Mouse (Mus musculus) macrophage (primary cell): ENCODE data around the gene Gm11938. TPM values are rescaled to one million over a fixed set of nuclear protein-coding genes. Genes with fewer than 3 reads are reported as not detected.
"Not testable (repeated sequence)": the region's sequence is repeated elsewhere in the genome, so short reads cannot be mapped to it uniquely, and the experiment has no call there.

Experiments
- H3K27ac ChIP-seq: fragments of 350-480 bp; formaldehyde crosslinking; 2 replicates; pipeline ENCODE4 v1.9.0; 2021
- H3K36me3 ChIP-seq: fragments of 350-480 bp; formaldehyde crosslinking; 2 replicates; pipeline ENCODE4 v1.9.0; 2021; ENCODE audit errors: inconsistent target
- H3K4me3 ChIP-seq: fragments of 350-480 bp; formaldehyde crosslinking; 2 replicates; pipeline ENCODE4 v1.9.0; 2021; ENCODE audit errors: inconsistent target
- H3K79me2 ChIP-seq: fragments of 350-480 bp; formaldehyde crosslinking; 2 replicates; pipeline ENCODE4 v1.9.0; 2021; ENCODE audit errors: inconsistent target
- WGBS: methylation state at CpG from one replicate; pipeline ENCODE4 v1.1.7; 2026; ENCODE audit warnings: inconsistent platforms; ENCODE audit not compliant: missing documents; 5-methylcytosine and 5-hydroxymethylcytosine counted together
- polyA plus RNA-seq: library from polyadenylated mRNA; stranded (reverse); fragments of 250-400 nt; gene quantifications from 3 replicates; pipeline ENCODE4 v1.2.4, GENCODE M21; 2018; ENCODE audit warnings: inconsistent platforms
- total RNA-seq, 78 experiments: library from RNA; depleted of rRNA; stranded (reverse); fragments of 250-400 nt; gene quantifications; 1 replicate in 9 of 78; 2 replicates in 24 of 78; 3 replicates in 43 of 78; 4 replicates in 2 of 78; pipeline ENCODE4 v1.2.4; 2018; ENCODE audit warnings: inconsistent platforms in 56 of 78

Gene Gm11938
- not detected for total RNA-seq (2018; cell fraction: chromatin; rRNA removed)
- not detected for total RNA-seq (2018; cell fraction: cytosol; rRNA removed)
- total RNA-seq (2018; cell fraction: nucleus; rRNA removed) = not detected
- not detected in 3 replicates for polyA plus RNA-seq

DNA sequence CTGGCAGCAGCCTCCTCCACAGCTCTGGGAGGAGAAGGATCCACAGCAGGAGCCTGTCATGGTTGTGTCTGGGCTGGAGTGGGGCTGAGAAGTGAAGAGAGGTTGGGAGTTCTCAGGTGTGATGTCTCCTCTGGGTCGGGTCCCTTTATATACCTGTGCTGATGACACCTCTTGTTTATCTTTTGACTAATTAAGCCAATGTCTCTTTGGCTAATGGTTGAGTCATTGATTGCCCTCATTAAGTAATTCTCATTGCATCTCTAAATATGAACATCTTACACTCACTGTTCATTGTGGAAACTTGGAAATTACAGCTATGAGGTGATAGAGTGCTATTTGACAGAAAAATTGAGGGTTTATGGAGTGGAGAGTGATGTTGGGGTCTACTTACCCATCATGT lies at the start of gene Gm11938:
Gm11938 (minus strand) TSS at position 101 of the 400 bp plus-strand sequence.
- 58% methylated on average over 1 of the region's 1 CpGs for WGBS

DNA sequence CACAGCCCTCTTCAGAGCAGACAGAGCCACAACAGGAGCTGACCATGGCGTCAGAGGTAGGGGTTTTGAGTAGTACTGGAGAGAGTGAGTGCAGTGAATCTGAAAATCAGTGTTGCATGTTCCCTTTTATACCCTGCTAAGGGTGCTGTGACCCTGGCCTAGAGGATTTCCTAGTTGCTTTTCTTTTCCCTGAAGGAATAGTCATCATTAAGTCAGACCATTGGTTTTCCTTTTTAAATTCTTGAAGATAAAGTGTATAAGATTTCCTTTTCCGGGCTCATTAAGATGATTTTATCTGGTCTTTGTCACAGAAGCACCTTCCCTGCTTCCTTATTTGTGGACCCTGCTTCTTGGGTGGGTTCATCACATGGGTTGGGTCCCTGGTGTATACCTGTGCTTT lies 47.0 kb upstream of the Gm11938 start, which contains the start of gene Gm11555:
Gm11555 (minus strand) TSS at position 101 of the 400 bp plus-strand sequence.
- 96% methylated on average over 2 of the region's 2 CpGs for WGBS
- H3K79me2 ChIP-seq = no peaks in the 10 kb centered on the region
- H3K4me3 ChIP-seq = no peak within 1 kb of the TSS
- no peak within 1 kb of the TSS for H3K27ac ChIP-seq
- H3K36me3 ChIP-seq = no peaks in the 10 kb centered on the region

More for the DNA sequence above, at the start of gene Gm11938:
- not testable (repeated sequence) for H3K36me3 ChIP-seq, H3K79me2 ChIP-seq, H3K27ac ChIP-seq, H3K4me3 ChIP-seq

DNA sequence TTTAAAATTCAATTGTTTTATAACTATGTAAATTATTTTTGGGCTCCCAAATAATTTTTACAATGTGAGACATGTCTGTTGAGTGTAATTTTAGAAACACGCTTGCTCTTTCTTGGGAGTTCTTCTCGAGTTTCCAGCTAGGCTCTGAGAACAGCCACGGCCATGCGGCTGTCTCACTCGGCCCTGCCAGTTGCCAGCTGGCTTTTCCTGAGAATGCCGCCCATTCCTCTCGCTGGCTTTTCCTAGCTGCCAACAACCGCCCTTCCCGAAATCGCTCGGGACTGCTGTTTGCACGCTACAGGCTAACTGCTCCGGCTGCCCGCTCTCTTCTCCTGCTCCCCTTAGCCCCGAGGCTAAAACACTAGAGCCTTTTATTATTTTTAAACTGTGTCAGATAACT lies 43.3 kb upstream of the Gm11938 start:
- Histone ChIP-seq H3K36me3 (no peaks in the 10 kb centered on the region), H3K79me2 (no peaks in the 10 kb centered on the region), H3K4me3 (no peak overlapping the region), H3K27ac (no peak overlapping the region)
- WGBS = 91% methylated on average over 15 of the region's 15 CpGs

DNA sequence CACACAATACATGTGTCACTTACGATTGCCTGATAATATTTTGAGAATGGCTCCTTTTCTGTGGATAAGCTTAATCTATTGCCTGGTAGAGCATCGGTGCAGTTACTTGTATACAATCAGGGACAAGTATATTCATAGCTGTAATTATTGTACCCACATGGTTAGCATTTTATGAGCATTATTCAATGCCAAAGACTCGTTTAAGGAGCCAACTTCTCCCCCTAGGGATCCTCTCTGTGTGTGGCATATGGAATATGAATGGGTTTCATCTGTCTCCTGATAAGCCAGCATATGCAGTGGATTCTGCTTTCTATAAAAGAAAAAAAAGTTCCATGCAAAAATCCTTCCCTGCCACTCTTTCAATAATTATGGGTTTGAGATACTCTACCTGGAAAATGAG lies 41.2 kb upstream of the Gm11938 start:
- no peaks in the 10 kb centered on the region for H3K36me3 ChIP-seq
- H3K27ac ChIP-seq = no peak overlapping the region
- no peak overlapping the region for H3K4me3 ChIP-seq
- no peaks in the 10 kb centered on the region for H3K79me2 ChIP-seq
- 79% methylated on average over 3 of the region's 3 CpGs for WGBS

DNA sequence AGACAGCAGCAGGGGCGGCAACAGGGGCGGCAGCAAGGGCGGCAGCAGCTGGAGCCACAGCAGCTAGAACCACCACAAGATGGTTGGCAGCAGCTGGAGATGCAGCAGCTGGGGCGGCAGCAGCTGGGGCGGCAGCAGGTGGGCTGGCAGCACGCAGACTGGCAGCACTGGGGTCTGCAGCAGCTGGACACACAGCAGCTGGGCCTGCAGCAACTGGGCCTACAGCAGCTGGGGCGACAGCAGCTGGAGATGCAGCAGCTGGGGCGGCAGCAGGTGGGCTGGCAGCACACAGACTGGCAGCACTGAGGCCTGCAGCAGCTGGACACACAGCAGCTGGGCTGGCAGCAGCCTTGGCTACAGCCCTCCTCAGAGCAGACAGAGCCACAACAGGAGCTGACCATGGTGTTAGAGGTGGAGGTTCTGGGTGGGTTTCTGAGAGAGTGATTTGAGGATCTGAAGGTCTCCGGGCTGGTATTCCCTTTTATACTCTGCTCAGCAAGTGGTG lies 40.6 kb upstream of the Gm11938 start, which contains the start of gene Krtap4-7:
Krtap4-7 (minus strand) TSS at position 455 of the 505 bp plus-strand sequence.
- H3K4me3 ChIP-seq, H3K27ac ChIP-seq, H3K79me2 ChIP-seq, H3K36me3 ChIP-seq: not testable (repeated sequence)
- WGBS = 83% methylated on average over 9 of the region's 9 CpGs

DNA sequence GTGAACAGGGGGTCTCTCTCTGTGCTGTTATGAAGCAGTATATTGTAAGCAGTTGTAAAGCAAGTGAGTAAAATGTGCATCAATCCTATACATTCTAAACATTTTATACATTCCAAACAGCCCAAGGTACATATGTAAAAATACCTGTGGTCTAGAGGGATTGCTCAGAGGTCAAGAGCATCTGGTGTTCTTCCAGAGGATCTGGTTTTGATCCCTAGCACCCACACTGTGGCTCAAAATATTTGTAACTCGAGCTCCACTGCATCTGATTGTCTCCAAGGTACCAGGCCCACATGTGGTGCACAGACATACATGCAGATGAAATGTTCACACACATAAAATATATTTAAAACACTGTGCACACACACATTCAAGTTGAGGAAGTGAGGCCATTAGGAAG lies 37.8 kb upstream of the Gm11938 start:
- H3K36me3 ChIP-seq = no peaks in the 10 kb centered on the region
- H3K4me3 ChIP-seq = no peak overlapping the region
- no peak overlapping the region for H3K27ac ChIP-seq
- no peaks in the 10 kb centered on the region for H3K79me2 ChIP-seq
- 55% methylated on average over 1 of the region's 1 CpGs for WGBS

DNA sequence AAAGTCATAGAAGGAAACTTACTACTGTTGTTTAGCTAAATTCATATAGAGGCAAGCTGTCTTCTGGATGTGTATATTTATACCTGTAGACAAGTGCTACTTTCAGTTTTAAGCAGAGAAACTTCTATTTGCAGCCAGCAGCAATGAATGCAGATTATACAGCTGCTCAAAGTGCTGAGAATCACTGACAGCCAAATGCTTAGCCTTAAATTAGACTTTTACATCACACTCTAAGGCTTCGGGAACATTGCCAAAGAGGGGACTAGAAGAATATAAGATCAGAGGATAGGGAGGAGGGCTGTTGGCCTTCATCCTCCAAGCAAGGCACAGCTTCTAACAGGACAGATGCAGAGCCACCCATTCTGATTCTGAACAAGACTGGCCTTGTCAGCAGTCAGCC lies 34.0 kb upstream of the Gm11938 start:
- Histone ChIP-seq H3K79me2 (no peaks in the 10 kb centered on the region), H3K27ac (no peak overlapping the region), H3K4me3 (no peak overlapping the region), H3K36me3 (no peaks in the 10 kb centered on the region)
- 71% methylated on average over 1 of the region's 1 CpGs for WGBS

DNA sequence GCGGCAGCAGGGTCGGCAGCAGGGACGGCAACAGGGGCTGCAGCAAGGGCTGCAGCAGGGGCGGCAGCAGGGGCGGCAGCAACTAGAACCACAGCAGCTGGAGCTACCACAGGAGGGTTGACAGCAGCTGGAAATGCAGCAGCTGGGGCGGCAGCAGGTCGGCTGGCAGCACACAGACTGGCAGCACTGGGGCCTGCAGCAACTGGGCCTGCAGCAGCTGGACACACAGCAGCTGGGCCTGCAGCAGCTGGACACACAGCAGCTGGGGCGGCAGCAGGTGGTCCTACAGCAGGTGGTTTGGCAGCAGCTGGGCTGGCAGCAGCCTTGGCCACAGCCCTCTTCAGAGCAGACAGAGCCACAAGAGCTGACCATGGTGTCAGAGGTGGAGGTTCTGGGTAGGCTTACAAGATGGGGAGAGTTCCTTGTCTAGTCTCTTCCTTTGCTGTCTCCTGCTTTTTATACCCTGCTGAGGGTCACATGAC lies 31.6 kb upstream of the Gm11938 start, which contains the start of gene Krtap4-2:
Krtap4-2 (minus strand) TSS at position 432 of the 482 bp plus-strand sequence.
- Histone ChIP-seq H3K27ac (no peak within 1 kb of the TSS), H3K4me3 (no peak within 1 kb of the TSS), H3K36me3 (no peaks in the 10 kb centered on the region), H3K79me2 (no peaks in the 10 kb centered on the region)
- WGBS = 51% methylated on average over 8 of the region's 8 CpGs

DNA sequence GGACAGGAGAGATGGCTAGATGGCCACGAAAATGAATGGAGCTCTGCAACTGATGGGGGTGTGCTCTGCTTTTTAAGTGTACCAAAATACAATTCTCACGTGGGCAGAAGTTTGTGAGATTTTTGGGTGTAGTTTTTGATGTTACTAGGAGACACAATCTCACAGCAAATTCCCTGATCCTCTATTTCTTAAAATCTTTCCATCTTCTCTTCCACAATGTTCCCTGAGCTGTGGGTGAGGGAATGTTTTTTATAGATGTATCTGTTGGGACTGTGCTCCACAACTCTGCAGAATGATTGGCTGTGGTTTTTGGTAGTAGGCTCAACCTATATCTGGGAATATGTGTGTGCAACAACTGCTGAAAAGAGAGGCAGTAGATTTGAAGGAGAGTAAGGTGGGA lies 30.2 kb upstream of the Gm11938 start:
- no peak overlapping the region for H3K27ac ChIP-seq
- H3K36me3 ChIP-seq = no peaks in the 10 kb centered on the region
- WGBS = 55% methylated on average over 2 of the region's 2 CpGs
- no peaks in the 10 kb centered on the region for H3K79me2 ChIP-seq
- H3K4me3 ChIP-seq = no peak overlapping the region

DNA sequence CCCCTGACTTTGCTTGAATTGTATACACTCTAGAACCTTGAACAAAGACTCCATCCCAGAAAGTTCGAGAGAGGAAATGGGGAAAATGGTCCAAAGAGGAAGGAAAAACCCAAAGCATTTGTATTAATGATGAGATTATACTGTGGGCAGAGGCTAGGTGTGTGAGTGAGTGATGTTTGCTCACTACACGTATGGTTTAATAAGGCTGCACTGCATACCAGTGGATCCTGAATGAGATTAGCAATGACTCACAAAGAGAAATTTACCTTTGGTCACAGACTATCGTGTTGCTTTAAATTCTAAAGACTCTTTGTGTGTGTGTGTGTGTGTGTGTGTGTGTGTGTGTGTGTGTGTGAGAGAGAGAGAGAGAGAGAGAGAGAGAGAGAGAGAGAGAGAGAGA lies 27.8 kb upstream of the Gm11938 start:
- no peaks in the 10 kb centered on the region for H3K36me3 ChIP-seq
- H3K79me2 ChIP-seq = no peaks in the 10 kb centered on the region
- WGBS = 81% methylated on average over 3 of the region's 3 CpGs
- no peak overlapping the region for H3K27ac ChIP-seq
- H3K4me3 ChIP-seq = no peak overlapping the region

DNA sequence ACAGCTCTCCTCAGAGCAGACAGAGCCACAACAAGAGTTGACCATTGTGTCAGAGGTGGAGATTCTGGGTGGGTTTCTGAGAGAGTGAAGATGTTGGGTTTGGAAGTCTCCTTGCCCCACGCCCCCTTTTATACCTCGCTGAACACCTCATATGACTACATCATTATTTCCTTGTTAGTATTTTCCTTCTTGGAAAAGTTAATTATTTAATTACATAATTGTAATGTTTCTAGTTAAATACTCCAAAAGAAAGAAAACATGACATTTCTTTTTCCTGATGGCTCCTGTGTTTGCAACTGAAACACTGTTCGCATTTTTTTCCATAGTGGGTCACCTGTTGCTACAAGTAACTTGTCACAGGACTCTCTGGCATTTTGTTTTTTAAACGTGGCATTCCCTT lies 25.0 kb upstream of the Gm11938 start, which contains the start of gene Krtap4-1:
Krtap4-1 (minus strand) TSS at position 101 of the 400 bp plus-strand sequence.
- no peak within 1 kb of the TSS for H3K27ac ChIP-seq
- 78% methylated on average over 4 of the region's 4 CpGs for WGBS
- H3K4me3 ChIP-seq = no peak within 1 kb of the TSS
- no peaks in the 10 kb centered on the region for H3K36me3 ChIP-seq
- no peaks in the 10 kb centered on the region for H3K79me2 ChIP-seq

DNA sequence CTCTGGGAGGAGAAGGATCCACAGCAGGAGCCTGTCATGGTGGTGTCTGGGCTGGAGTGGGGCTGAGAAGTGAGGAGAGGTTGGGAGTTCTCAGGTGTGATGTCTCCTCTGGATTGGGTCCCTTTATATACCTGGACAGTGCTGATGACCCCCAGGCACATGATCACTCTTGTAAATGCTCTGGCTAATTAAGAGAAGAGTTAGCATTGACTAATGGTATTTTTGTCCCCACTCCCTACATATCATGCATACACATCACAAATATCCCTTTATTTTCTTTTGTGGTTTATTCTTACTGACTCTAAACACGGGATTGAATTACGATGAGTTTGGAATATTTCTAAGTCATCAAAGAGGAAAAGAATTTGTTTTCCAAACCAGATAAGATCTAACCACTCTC lies 17.2 kb upstream of the Gm11938 start, which contains the start of gene Gm11562:
Gm11562 (minus strand) TSS at position 101 of the 400 bp plus-strand sequence.
- Histone ChIP-seq H3K27ac (no peak within 1 kb of the TSS), H3K4me3 (no peak within 1 kb of the TSS)
- 83% methylated on average over 2 of the region's 2 CpGs for WGBS

DNA sequence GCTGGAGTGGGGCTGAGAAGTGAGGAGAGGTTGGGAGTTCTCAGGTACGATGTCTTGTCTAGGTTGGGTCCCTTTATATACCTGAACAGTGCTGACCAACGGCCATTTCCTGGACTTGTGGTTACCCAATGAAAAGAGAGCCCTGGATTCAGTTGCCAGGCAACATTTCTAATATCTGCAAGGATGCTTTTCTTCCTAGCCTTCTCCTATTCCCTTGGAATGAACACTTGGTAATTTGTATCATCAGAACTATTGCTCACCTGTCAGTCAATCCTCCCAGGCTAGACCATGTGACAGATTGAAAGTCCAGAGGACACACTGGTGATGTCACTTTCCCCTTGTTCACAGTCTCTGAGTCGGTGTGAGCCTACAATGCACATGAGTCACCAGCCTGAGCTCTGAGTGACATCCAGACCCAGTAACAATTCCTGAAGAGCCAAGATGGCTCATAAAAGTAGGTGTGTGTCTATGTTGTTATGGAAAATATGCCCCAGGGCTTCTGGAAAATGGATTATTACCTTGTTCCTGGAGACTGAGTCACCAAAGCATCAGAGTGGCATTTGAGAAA lies 11.8 kb upstream of the Gm11938 start, which contains the start of gene Krtap2-4:
Krtap2-4 (minus strand) TSS at position 51 of the 568 bp plus-strand sequence.
- H3K27ac ChIP-seq = no peak within 1 kb of the TSS
- no peaks in the 10 kb centered on the region for H3K36me3 ChIP-seq
- H3K79me2 ChIP-seq = no peaks in the 10 kb centered on the region
- whole genome bisulfite sequencing = 70% methylated on average over 3 of the region's 3 CpGs
- no peak within 1 kb of the TSS for H3K4me3 ChIP-seq

More for the DNA sequence above, 17.2 kb upstream of the Gm11938 start, which contains the start of gene Gm11562:
- H3K36me3 ChIP-seq = no peaks in the 10 kb centered on the region
- no peaks in the 10 kb centered on the region for H3K79me2 ChIP-seq

DNA sequence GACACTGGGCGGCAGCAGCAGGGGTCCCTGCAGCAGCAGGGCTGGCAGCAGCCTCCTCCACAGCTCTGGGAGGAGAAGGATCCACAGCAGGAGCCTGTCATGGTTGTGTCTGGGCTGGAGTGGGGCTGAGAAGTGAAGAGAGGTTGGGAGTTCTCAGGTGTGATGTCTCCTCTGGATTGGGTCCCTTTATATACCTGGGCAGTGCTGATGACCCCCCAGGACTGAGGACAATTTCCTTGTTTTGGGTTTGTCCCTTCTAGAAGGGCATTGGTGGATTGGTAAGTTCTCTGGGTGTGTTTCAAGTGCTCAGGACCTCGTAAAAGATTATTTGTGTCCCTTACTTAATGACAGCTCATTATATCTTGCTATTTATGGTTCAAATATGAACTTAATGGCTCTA lies 7.0 kb upstream of the Gm11938 start, which contains the start of gene Gm11937:
Gm11937 (minus strand) TSS at position 101 of the 400 bp plus-strand sequence.
- H3K36me3 ChIP-seq, H3K4me3 ChIP-seq, H3K79me2 ChIP-seq, H3K27ac ChIP-seq: not testable (repeated sequence)
- 73% methylated on average over 1 of the region's 2 CpGs for WGBS

DNA sequence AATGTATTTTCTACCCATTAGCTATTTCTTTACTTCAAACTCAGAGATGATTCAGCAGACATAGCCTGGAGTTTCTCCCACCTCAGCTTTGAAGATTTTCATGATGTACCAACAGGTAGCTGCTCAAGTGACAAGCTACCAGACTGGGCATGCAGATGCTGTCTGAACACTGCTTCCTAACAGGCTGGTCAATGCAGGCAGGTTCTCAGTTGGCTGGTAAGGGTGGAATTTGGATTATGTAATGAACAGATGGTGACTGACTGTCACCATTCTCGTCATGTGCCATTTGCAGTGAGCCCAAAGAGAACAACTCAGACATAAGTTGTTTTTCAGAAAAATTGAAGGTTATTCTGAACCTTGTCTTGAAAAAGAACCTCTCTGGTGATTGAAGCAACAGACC lies 6.0 kb upstream of the Gm11938 start:
- 83% methylated on average over 1 of the region's 1 CpGs for WGBS
- no peaks in the 10 kb centered on the region for H3K36me3 ChIP-seq
- H3K27ac ChIP-seq = no peak overlapping the region
- H3K4me3 ChIP-seq = no peak overlapping the region
- no peaks in the 10 kb centered on the region for H3K79me2 ChIP-seq
